Mouse (Mus musculus) heart, postnatal 10 days (tissue): ENCODE measurements around the gene Adgrg1. TPM values are rescaled to one million over a fixed set of nuclear protein-coding genes. Genes with fewer than 3 reads are reported as not detected.

Source experiments
- DNase-seq, 2 experiments: peaks; one replicate each; pipeline ENCODE4 v3.0.0; 2021
- intact Hi-C: fragments of 180-260 bp; cut with DNase I; formaldehyde crosslinking; loops from one replicate; pipeline ENCODE4 v1.15.1; 2025
- total RNA-seq, 2 experiments: library from RNA; stranded (reverse); gene quantifications; 2 replicates each; pipeline ENCODE4 v1.2.3; 2021

Gene Adgrg1
- 10 to 100 TPM; 36.6 to 61.8 TPM for total RNA-seq

DNA sequence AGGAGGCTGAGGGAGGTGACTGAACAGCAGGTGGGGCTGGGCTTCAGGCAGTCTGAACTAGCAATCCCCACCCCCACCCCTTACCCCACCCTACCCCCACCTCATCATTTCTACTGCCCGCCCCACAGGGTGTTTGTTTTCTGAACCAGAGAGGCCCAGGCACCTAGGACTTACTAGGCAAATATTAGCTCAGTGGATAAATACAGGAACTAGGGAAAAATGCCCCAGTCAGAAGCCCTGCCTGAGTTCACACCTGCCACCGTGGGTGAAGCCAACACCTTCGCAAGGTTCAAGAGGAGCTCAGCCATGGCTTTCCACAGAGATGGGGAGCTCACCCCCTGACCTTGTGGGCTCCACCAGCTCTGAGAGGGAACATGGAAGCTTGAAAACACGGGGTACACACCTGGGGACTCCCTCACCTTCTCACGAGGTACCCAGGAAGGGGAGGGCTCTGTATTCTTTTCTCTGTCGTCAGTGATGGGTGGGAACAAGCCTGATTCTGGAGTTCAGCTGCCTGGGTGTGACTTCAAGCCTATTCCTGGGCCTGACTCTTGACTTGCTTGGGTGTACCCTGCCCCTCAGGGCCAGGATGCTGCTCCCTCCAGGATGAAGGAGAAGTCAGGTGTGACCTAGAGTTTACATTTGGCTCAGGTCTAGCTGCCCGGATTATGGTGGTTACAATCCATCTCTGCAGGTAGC is at the start of gene Adgrg1:
TSS of gene Adgrg1 (plus strand) at position 285 of the 699 bp plus-strand sequence.
- intact Hi-C loops: no loop called here

DNA sequence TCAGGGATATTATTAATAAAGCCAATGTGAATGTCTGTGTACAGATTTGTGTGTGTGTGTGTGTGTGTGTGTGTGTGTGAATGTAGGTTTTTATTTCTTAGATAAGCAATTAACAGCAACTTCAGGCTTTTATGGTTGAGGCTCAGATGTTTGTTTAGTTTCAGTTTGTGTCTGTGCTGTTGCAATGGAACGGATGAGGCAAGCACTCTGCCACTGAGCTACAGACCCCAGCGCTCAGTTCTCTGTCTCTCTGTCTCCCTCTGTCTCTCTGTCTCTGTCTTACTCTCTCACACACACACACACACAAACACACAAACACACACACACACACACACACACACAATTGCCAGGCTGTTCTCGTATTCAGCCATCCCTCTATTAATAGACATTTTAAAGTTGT is 46.3 kb upstream of the Adgrg1 start:
- intact Hi-C loops: no loop called here
- DNase-seq: no peak

More for the DNA sequence above, at the start of gene Adgrg1:
- no peak for DNase-seq

DNA sequence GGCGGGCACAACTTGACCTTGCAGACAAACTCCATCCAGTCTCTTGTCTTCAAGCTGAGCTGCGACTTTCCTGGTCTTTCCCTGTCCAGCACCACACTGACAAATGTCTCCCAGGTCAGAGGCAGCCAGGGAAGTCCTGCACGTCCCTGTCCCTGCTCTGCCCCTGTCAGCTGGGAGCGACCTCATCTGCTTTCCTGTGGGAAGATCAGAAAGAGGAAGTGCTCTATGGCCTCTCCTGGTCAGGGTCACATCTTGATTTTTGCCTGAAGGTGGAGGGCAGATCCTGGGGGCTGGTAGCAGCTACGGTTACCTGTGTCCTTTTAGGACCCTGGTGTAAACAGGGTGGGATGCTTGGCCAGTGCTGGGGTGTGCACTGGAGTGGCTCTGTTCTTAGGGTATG is 40.6 kb upstream of the Adgrg1 start:
- no peak for DNase-seq
- intact Hi-C loops: loop anchor here (10.0 kb wide), 1 partner anchor 371 kb away; the partner anchor contains the start of gene Cngb1

GRCm38 (mm10) chr8:94935172-94935571 is 39.4 kb upstream of the Adgrg1 start:
- intact Hi-C loops: loop anchor here (10.0 kb wide), 1 partner anchor 370 kb away; the partner anchor contains the start of gene Cngb1
- DNase-seq: no peak

DNA sequence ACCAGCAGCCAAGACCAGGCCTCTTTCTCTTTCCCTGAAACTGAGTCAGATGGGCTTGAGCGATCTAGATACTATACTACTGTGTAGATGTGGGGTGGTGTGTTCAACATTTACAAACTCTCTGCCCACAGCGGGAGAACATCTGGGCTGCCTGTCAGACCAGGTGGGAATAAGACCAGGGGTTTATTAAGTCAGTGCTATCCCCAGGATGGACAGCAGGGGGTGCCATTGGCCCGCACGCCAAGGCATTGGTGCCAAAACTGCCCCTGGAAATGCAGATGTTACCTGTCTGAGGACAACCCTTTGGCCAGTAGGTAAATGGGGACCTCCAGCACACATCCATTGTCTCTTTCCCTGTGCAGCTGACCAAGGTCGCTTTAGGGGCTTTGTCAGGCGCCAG is 32.0 kb upstream of the Adgrg1 start:
- peak; percentile 68 to 81 for DNase-seq
- intact Hi-C loops: loop anchor here (1.0 to 5.0 kb wide), 3 partner anchors 135 to 294 kb away; no protein-coding TSS in a partner anchor

GRCm38 (mm10) chr8:94945185-94945584 is 29.4 kb upstream of the Adgrg1 start:
- DNase-seq: no peak
- intact Hi-C loops: no loop called here

DNA sequence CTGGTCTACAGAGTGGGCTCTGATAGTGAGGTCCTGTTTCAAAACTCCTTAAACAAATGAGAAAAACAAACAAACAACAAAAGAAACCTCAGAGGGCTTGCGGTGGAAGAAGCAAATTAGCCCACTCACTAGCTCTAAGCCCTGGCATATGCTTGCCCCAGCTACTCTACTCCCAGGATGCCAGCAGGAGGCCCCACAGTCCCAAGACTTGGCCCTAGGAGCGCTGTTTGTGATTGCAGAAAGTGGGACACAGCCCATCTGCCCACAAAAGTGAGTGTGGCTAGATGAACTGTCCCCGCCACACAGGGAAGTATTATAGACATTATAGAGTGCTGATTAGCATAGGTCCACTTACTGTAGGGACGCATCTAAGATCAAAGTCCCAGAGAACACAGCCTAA is 26.1 kb upstream of the Adgrg1 start:
- intact Hi-C loops: no loop called here
- DNase-seq: no peak

- intact Hi-C loops: no loop called here
These were observed 25.5 kb upstream of the Adgrg1 start for GRCm38 (mm10) chr8:94949010-94949409.

DNA sequence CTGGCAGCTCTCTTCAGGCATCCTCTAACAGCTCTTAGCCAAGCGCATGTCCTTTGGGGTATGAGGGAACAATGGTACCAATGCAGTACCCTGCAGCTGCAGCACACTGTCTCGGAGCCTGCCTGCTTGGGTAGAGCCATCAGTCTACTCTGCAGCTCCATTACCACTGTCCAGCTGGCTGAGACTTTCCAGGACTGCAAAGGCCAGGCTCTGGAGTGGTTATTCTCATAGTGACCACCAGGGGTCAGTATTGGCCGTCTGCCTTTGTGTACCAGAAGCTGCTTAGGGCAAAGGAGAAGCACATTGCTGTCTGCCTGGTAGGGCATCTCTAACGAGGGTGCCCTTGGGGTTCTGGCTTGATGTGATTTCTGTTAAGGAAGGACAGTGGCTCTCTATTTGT is 24.5 kb upstream of the Adgrg1 start:
- intact Hi-C loops: loop anchor here (1.0 to 5.0 kb wide), 2 partner anchors 51 to 132 kb away; partner anchors contain the start of gene Katnb1
- DNase-seq: peak; percentile 87 to 88

More at GRCm38 (mm10) chr8:94949010-94949409, 25.5 kb upstream of the Adgrg1 start:
- no peak for DNase-seq

- no peak for DNase-seq
- intact Hi-C loops: loop anchor here (1.0 to 5.0 kb wide), 2 partner anchors 51 to 132 kb away; partner anchors contain the start of gene Katnb1
These were observed 24.1 kb upstream of the Adgrg1 start for GRCm38 (mm10) chr8:94950458-94950857.

GRCm38 (mm10) chr8:94952086-94952485 is 22.5 kb upstream of the Adgrg1 start:
- intact Hi-C loops: loop anchor here (5.0 kb wide), 1 partner anchor 130 kb away; the partner anchor contains the start of gene Katnb1
- no peak for DNase-seq

GRCm38 (mm10) chr8:94953624-94954367 is 20.8 kb upstream of the Adgrg1 start:
- DNase-seq: no peak
- intact Hi-C loops: loop anchor here (5.0 kb wide), 1 partner anchor 129 kb away; the partner anchor contains the start of gene Katnb1

DNA sequence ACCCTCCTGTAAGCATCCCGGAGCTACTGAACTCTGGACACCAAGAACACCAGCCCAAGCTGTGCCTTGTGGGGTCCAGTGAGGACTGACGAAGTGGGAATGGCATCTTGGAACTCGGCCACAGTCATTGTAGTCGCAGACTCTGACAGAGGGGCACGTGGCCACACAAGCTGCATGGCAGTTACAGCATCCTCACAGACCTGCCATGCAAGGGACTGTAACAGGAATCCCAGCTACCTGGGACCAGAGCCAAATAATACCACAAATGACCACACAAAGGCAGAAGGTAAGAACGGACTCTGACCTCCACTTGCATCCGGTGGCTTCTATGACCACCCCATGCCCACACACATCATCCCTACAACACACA is 20.2 kb upstream of the Adgrg1 start:
- DNase-seq: peak; percentile 61 to 63
- intact Hi-C loops: loop anchor here (5.0 kb wide), 1 partner anchor 128 kb away; the partner anchor contains the start of gene Katnb1

DNA sequence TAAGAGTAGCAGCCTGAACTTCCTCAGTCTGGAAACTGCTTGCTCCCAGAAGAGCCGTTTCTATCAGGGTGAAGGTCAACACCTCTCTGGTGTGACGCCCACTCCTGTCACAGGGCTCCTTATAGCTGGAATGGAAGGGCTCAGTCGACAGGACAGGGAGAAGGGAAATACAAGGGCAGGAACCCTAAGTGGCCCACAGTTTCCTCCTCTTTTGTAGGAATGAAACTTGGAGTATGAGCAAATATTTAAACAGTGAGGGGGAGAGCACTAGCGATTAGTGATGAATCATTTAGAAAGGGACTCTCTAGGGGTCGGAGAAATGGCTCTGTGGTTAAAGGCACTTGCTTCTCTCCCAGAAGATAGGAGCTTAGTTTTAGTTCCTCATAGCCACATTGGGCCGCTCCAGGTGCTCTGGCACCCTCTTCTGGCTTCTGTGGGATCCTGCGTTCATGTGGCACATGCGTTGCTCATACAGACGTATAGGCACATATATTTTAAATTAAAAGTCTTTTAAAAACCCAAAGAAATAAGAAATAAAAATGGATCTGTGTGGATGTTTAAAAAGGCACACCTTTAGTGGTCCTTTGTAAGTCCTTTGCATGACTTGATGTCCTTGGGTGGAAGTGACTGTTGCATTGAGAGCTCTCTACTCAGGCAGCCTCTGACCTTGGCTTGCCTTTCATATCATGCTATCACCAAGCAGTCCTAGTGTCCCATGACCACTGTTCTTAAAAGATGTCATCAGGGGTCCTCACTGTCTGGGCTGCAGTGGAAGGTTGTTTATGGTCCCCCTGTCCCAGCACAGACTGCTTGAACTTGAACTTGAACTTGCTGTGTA is 19.4 kb upstream of the Adgrg1 start:
- peak; percentile 47 to 50 for DNase-seq
- intact Hi-C loops: loop anchor here (5.0 kb wide), 1 partner anchor 127 kb away; the partner anchor contains the start of gene Katnb1

- intact Hi-C loops: no loop called here
These were observed 18.4 kb upstream of the Adgrg1 start for GRCm38 (mm10) chr8:94956078-94956574.

DNA sequence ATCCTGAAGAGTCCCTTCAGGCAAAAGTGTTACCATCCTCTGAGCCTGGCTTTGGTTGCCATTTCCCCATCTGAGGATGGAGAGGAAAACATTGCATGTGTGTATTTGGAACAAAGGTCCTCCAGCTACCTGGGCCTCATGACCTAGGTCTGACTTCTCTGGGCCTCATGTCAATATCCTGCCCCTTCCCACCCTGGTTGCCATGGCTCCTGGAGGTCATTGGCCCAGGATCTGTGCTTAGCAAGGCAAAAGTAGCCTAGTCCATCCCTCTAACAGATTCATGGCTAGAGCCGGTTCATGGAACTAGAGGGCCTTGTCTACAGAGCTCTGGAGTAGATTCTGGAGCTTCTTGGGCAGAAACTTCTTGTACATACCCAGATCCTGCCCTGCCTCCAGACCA is 12.3 kb upstream of the Adgrg1 start:
- intact Hi-C loops: no loop called here
- DNase-seq: no peak

More at GRCm38 (mm10) chr8:94956078-94956574, 18.4 kb upstream of the Adgrg1 start:
- no peak for DNase-seq

DNA sequence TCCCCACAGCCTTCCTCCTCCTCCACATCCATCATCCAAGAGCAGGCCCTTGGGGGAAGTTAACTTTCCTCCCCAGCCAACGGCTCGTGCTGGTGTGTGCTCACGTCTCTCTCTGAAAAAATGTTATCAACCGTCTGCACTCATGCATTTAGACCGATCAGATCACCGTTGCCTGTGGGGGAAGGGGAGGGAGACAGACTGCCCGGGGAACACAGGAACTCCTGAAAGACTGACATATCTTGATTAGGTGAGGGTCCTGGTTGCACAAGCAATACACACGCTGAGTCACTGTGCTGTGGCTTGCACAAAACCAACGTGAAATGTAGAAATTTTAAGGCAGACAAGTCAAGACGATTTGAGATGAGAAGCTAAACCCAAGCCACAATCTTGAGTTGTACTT is 9.7 kb upstream of the Adgrg1 start:
- intact Hi-C loops: no loop called here
- no peak for DNase-seq

DNA sequence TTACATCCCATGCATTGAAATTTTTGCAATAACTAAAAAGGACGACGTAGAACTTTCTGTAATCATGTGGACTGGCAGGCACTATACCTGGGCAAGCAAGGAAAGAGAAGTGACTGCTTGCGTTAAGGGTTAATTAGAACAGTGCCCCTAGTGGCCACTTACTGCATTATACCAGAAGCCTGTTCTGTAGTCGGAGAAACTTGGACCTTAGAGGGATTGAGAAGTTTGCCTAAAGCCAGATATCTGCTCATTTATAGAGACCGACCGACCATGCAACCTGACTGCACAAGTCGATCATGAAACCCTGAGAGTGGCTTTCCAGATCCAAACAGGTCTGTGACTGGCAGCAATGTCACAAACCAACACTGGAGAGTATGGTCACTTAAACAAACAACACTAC is 8.0 kb upstream of the Adgrg1 start:
- intact Hi-C loops: no loop called here
- DNase-seq: peak in 1 of 2 experiments; percentile 66

- no peak for DNase-seq
- intact Hi-C loops: no loop called here
These were observed 7.5 kb upstream of the Adgrg1 start for GRCm38 (mm10) chr8:94967071-94967470.

GRCm38 (mm10) chr8:94967554-94967953 is 7.0 kb upstream of the Adgrg1 start:
- DNase-seq: peak; percentile 60 to 77
- intact Hi-C loops: no loop called here
